Comparison of ENCODE assay signal across 8 mouse cellular contexts in the genomic region with DNA sequence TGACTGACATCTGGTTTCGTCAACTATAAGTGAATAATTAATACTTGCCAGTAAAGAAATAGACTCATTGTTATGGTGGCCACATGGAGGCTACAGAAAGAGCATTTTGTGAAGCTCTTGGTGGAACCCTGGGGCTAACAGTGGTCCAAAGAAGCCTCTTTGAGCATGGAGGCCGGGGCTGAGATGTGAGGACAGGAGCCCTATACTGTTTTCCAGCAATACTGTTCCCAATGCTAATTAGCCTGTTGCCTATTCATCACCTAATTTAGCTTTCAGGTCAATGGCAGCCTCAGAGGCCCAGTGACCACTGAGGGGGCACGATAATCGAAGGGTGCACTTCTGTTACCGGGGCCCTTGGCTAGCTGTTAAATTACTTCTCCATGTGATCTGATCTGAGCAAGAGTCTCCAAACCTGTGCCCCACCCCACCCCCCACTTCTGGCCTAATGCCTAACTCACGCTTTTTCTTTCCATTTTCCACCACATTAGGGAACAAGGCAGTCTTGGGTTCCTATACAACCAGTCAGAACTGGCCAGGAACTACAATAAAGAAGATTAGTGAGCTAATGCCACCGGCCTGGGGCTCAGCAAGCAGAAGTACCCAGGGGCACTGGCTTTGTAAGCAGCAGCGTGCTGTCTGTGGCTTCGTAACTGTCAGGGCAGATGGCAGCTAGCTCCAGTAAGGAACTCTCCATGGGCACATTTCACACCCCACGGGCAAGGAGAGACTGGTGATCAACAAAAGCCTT. TPM values are rescaled to one million over a fixed set of nuclear protein-coding genes. Genes with fewer than 3 reads are reported as not detected.
DNase-seq lines count a peak whose midpoint lies in the region; ATAC-seq lines count a peak whose summit lies in the region.

No protein-coding gene starts in this region.

- H3K9me3 ChIP-seq in limb, embryonic 12.5 days, result no peaks in the 10 kb centered on the region
- no peaks in the 10 kb centered on the region for H3K9me3 ChIP-seq in limb, embryonic 10.5 days (replicated peaks)
- no peaks in the 10 kb centered on the region for H3K9me3 ChIP-seq in embryonic facial prominence, embryonic 13.5 days
- no peaks in the 10 kb centered on the region for H3K9me3 ChIP-seq in heart, embryonic 11.5 days (replicated peaks; ENCODE audit: control insufficient read depth, low read length)

- 0 out of 2 replicates have a peak overlapping the region, but pooled peaks have one; percentile 9 for H3K4me3 ChIP-seq in limb, embryonic 12.5 days (replicated peaks)
- H3K4me3 ChIP-seq in limb, embryonic 10.5 days, result no peak overlapping the region
- no peak overlapping the region for H3K4me3 ChIP-seq in embryonic facial prominence, embryonic 13.5 days
- H3K4me3 ChIP-seq in heart, embryonic 11.5 days (ENCODE audit: low read depth, low read length), result no peak overlapping the region

- H3K4me2 ChIP-seq in limb, embryonic 12.5 days, result peak overlapping the region; percentile 96
- H3K4me2 ChIP-seq in embryonic facial prominence, embryonic 13.5 days, result peak overlapping the region; percentile 97
- no peak overlapping the region for H3K4me2 ChIP-seq in heart, embryonic 11.5 days

- H3K27ac ChIP-seq in limb, embryonic 12.5 days, result no peak overlapping the region
- H3K27ac ChIP-seq in limb, embryonic 10.5 days, result no peak overlapping the region
- no peak overlapping the region for H3K27ac ChIP-seq in embryonic facial prominence, embryonic 13.5 days
- H3K27ac ChIP-seq in heart, embryonic 11.5 days (ENCODE audit: low read depth, low read length), result no peak overlapping the region

- H3K36me3 ChIP-seq in limb, embryonic 12.5 days, result no peaks in the 10 kb centered on the region
- H3K36me3 ChIP-seq in limb, embryonic 10.5 days, result no peaks in the 10 kb centered on the region
- no peaks in the 10 kb centered on the region for H3K36me3 ChIP-seq in embryonic facial prominence, embryonic 13.5 days
- no peaks in the 10 kb centered on the region for H3K36me3 ChIP-seq in heart, embryonic 11.5 days (ENCODE audit: control insufficient read depth, insufficient read depth, low read length)

- peaks cover 6% of the 10 kb centered on the region; the same call in 1 of the 2 replicates for H3K27me3 ChIP-seq in limb, embryonic 12.5 days
- peaks cover 22% of the 10 kb centered on the region for H3K27me3 ChIP-seq in limb, embryonic 10.5 days (ENCODE audit: low read depth, poor library complexity, severe bottlenecking)
- H3K27me3 ChIP-seq in embryonic facial prominence, embryonic 13.5 days, result peaks cover 16% of the 10 kb centered on the region
- peaks cover 13% of the 10 kb centered on the region; the same call in 1 of the 2 replicates for H3K27me3 ChIP-seq in heart, embryonic 11.5 days (ENCODE audit: control insufficient read depth, insufficient read depth, low read length)

- DNase-seq in limb, embryonic 10.5 days (ENCODE audit: low spot score), result no peak
- peak; percentile 54 for DNase-seq in thymus, postnatal 14 days
- no peak for DNase-seq in gastrocnemius, postnatal 4 days (ENCODE audit: low spot score in 2 of 2)
- no peak for DNase-seq in spleen, adult 18-20 months

- H3K9ac ChIP-seq in limb, embryonic 12.5 days (replicated peaks), result no peak overlapping the region
- H3K9ac ChIP-seq in embryonic facial prominence, embryonic 13.5 days, result no peak overlapping the region
- H3K9ac ChIP-seq in heart, embryonic 11.5 days (ENCODE audit: low read depth, low read length), result no peak overlapping the region

- ATAC-seq in limb, embryonic 12.5 days (ENCODE audit: insufficient number of reproducible peaks, insufficient read depth, low FRiP score, low TSS enrichment, low read depth), result no peak
- no peak for ATAC-seq in embryonic facial prominence, embryonic 13.5 days (ENCODE audit: insufficient number of reproducible peaks, insufficient read depth, low FRiP score, low TSS enrichment, low read depth)
- peak; percentile 30 for ATAC-seq in megakaryocyte, adult 5-6 weeks (ENCODE audit: poor library complexity, severe bottlenecking)
- no peak for ATAC-seq in heart, embryonic 11.5 days (replicated peaks; ENCODE audit: insufficient number of reproducible peaks, low FRiP score, low TSS enrichment)

- 69% methylated on average over 10 of the region's 10 CpGs for WGBS in limb, embryonic 12.5 days
- WGBS in limb, embryonic 10.5 days, result 74% methylated on average over 10 of the region's 10 CpGs
- WGBS in embryonic facial prominence, embryonic 13.5 days, result 50% methylated on average over 10 of the region's 10 CpGs
- WGBS in heart, embryonic 11.5 days (ENCODE audit: insufficient replicate concordance), result 73% methylated on average over 10 of the region's 10 CpGs

- H3K4me1 ChIP-seq in limb, embryonic 12.5 days (replicated peaks), result peaks cover 51% of the 10 kb centered on the region
- peaks cover 39% of the 10 kb centered on the region for H3K4me1 ChIP-seq in limb, embryonic 10.5 days
- peaks cover 42% of the 10 kb centered on the region for H3K4me1 ChIP-seq in embryonic facial prominence, embryonic 13.5 days
- peaks cover 8% of the 10 kb centered on the region; the same call in 1 of the 2 replicates for H3K4me1 ChIP-seq in heart, embryonic 11.5 days (ENCODE audit: control insufficient read depth, insufficient read depth, low read length)

RNA-seq across cellular contexts. Expression of gene Cyfip2, which starts 2.7 kb away (rescaled TPM):
- 18.3 and 19.9 TPM in 2 replicates for polyA plus RNA-seq in limb, embryonic 12.5 days (2016; fragmentation: Nextera tagmentation; extraction: Ambion mirVana)
- 9.7 and 14.7 TPM in 2 replicates for polyA plus RNA-seq in limb, embryonic 10.5 days (2016; fragmentation: Nextera tagmentation; extraction: Ambion mirVana)
- polyA plus RNA-seq in embryonic facial prominence, embryonic 13.5 days (2015; fragmentation: Nextera tagmentation; extraction: Ambion mirVana), result 8.9 and 10.4 TPM in 2 replicates
- total RNA-seq in megakaryocyte, adult 5-6 weeks (2015), result 56.5 and 69.7 TPM in 2 replicates
- 28.2 and 50.1 TPM in 2 replicates for total RNA-seq in megakaryocyte, adult 5-6 weeks (2017)
- 1 to 10 TPM; 2.1 to 2.3 TPM for total RNA-seq in gastrocnemius, postnatal 4 days (2021)
- polyA plus RNA-seq in heart, embryonic 11.5 days (2014; fragmentation: Nextera tagmentation; extraction: Ambion mirVana), result 5.6 and 5.7 TPM in 2 replicates
